Mouse (Mus musculus): ENCODE measurements at regions not wholly inside any gene's neighbourhood (a gene's known extent, or its start where the extent isn't known, plus 50 kb on each side); places are given as distances from the start of the nearest gene placed in this dataset.

DNA sequence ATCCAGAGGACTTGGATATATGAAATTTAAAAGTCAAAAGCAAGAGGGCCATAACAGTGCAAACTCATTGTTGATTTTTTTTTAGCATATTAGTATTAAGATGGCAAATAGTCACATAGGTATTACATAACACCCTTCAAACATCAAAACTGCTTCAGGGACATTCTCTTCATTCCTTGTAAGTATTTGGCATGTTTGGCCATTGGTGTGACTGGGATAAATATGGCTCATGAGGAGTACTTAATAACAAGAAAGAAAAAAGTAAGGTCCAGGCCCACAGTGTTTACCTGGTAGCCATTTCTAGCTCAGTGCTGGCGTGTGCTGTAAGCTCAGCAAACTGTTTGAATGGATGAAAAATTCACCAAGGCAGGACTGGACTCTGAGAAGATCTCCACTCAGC is 67.4 kb upstream of the Abca1 start:
- no peak for TF ChIP-seq POLR2A (IDR thresholded peaks at IDR 0.05; ENCODE audit: borderline replicate concordance, extremely low read depth, low read depth, low read length)
- no peak for TF ChIP-seq CTCF (IDR thresholded peaks at IDR 0.05; ENCODE audit: insufficient read depth, low read length)
